Mouse (Mus musculus) lung, embryonic 15.5 days (tissue): ENCODE measurements around the gene Znrf1. TPM values are rescaled to one million over a fixed set of nuclear protein-coding genes. Genes with fewer than 3 reads are reported as not detected.

ENCODE experiments used
- ATAC-seq: fragments of 200-750 bp; cut with Nextera tagmentation; 2 replicates; pipeline ENCODE4 v1.8.0; 2017; ENCODE audit warnings: moderate number of reproducible peaks, borderline replicate concordance; ENCODE audit not compliant: low FRiP score, low TSS enrichment; ENCODE audit errors: extremely low read depth
- H3K27ac ChIP-seq: fragments of 300-500 bp; sonication (generic); 2 replicates; pipeline ENCODE4 v1.5.1; 2015; ENCODE audit warnings: moderate library complexity, mild to moderate bottlenecking, inconsistent platforms
- H3K27me3 ChIP-seq: fragments of 300-500 bp; sonication (generic); 2 replicates; pipeline ENCODE4 v1.6.1; 2015; ENCODE audit warnings: inconsistent platforms
- H3K36me3 ChIP-seq: fragments of 300-500 bp; sonication (generic); 2 replicates; pipeline ENCODE4 v1.6.1; 2015; ENCODE audit warnings: inconsistent platforms
- H3K4me1 ChIP-seq: fragments of 300-500 bp; sonication (generic); 2 replicates; pipeline ENCODE4 v1.6.1; 2015; ENCODE audit warnings: inconsistent platforms
- H3K4me2 ChIP-seq: fragments of 300-500 bp; sonication (generic); 2 replicates; pipeline ENCODE4 v1.6.1; 2015; ENCODE audit warnings: inconsistent platforms, mild to moderate bottlenecking, moderate library complexity
- H3K4me3 ChIP-seq: fragments of 300-500 bp; sonication (generic); 2 replicates; pipeline ENCODE4 v1.5.1; 2015; ENCODE audit warnings: mild to moderate bottlenecking, inconsistent platforms
- H3K9ac ChIP-seq: fragments of 300-500 bp; sonication (generic); 2 replicates; pipeline ENCODE4 v1.6.1; 2015; ENCODE audit warnings: inconsistent platforms
- H3K9me3 ChIP-seq: fragments of 300-500 bp; sonication (generic); 2 replicates; pipeline ENCODE4 v1.6.1; 2016; ENCODE audit warnings: inconsistent platforms
- WGBS: fragments of 180-500 bp; shearing (Covaris S2); methylation state at CpG from one replicate; pipeline ENCODE4 v1.1.7; 2015; 5-methylcytosine and 5-hydroxymethylcytosine counted together
- polyA plus RNA-seq: library from polyadenylated mRNA; unstranded; fragments of >200 nt; fragmentation: Nextera tagmentation; extraction: Ambion mirVana; gene quantifications from 2 replicates; pipeline ENCODE4 v1.2.1, GENCODE M21; 2015

Znrf1 gene
- polyA plus RNA-seq, 1 experiment from 2014 or later: 31.5 TPM

GRCm38 (mm10) chr8:111590214-111590613 is 54.3 kb downstream of the Znrf1 start:
- Histone ChIP-seq H3K4me3 (no peak overlapping the region), H3K36me3 (no peaks in the 10 kb centered on the region), H3K27me3 (no peaks in the 10 kb centered on the region), H3K4me1 (peaks cover 25% of the 10 kb centered on the region), H3K27ac (no peak overlapping the region), H3K9ac (no peak overlapping the region), H3K4me2 (no peak overlapping the region), H3K9me3 (no peaks in the 10 kb centered on the region)
- WGBS: 58% methylated on average over 3 of the region's 3 CpGs
- no peak for ATAC-seq

GRCm38 (mm10) chr8:111591176-111591575 is 55.3 kb downstream of the Znrf1 start:
- Histone ChIP-seq H3K4me2 (no peak overlapping the region), H3K36me3 (no peaks in the 10 kb centered on the region), H3K9ac (no peak overlapping the region), H3K4me3 (no peak overlapping the region), H3K27me3 (no peaks in the 10 kb centered on the region), H3K4me1 (peaks cover 35% of the 10 kb centered on the region), H3K9me3 (no peaks in the 10 kb centered on the region), H3K27ac (no peak overlapping the region)
- ATAC-seq: no peak

- Histone ChIP-seq H3K27me3 (no peaks in the 10 kb centered on the region), H3K36me3 (no peaks in the 10 kb centered on the region), H3K4me1 (peaks cover 48% of the 10 kb centered on the region), H3K4me2 (no peak overlapping the region), H3K9me3 (no peaks in the 10 kb centered on the region), H3K9ac (no peak overlapping the region), H3K4me3 (no peak overlapping the region), H3K27ac (no peak overlapping the region)
- no peak for ATAC-seq
- 77% methylated on average over 7 of the region's 7 CpGs for WGBS
These were observed 56.6 kb downstream of the Znrf1 start for GRCm38 (mm10) chr8:111592390-111592910.

GRCm38 (mm10) chr8:111594044-111594840 is 58.3 kb downstream of the Znrf1 start:
- 53% methylated on average over 3 of the region's 3 CpGs for WGBS
- Histone ChIP-seq H3K4me2 (no peak overlapping the region), H3K4me1 (peaks cover 61% of the 10 kb centered on the region)

GRCm38 (mm10) chr8:111594951-111595350 is 59.1 kb downstream of the Znrf1 start:
- peak overlapping the region; percentile 90 for H3K27ac ChIP-seq
- H3K4me1 ChIP-seq: peaks cover 67% of the 10 kb centered on the region
- no peak overlapping the region for H3K4me3 ChIP-seq
- no peak overlapping the region for H3K9ac ChIP-seq
- H3K36me3 ChIP-seq: no peaks in the 10 kb centered on the region
- no peaks in the 10 kb centered on the region for H3K27me3 ChIP-seq
- no peak overlapping the region for H3K4me2 ChIP-seq
- no peak for ATAC-seq
- no peaks in the 10 kb centered on the region for H3K9me3 ChIP-seq
- WGBS: 86% methylated on average over 2 of the region's 2 CpGs

More at GRCm38 (mm10) chr8:111594044-111594840, 58.3 kb downstream of the Znrf1 start:
- Histone ChIP-seq H3K27me3 (no peaks in the 10 kb centered on the region), H3K27ac (peak overlapping the region; percentile 90), H3K9ac (no peak overlapping the region), H3K36me3 (no peaks in the 10 kb centered on the region), H3K4me3 (no peak overlapping the region), H3K9me3 (no peaks in the 10 kb centered on the region)
- no peak for ATAC-seq

- H3K27ac ChIP-seq: peak overlapping the region; percentile 90
- no peaks in the 10 kb centered on the region for H3K9me3 ChIP-seq
- WGBS: 45% methylated on average over 15 of the region's 15 CpGs
- H3K4me3 ChIP-seq: no peak overlapping the region
- no peaks in the 10 kb centered on the region for H3K27me3 ChIP-seq
- peaks cover 69% of the 10 kb centered on the region for H3K4me1 ChIP-seq
- peak; percentile 66 for ATAC-seq
- no peak overlapping the region for H3K9ac ChIP-seq
- H3K4me2 ChIP-seq: peak overlapping the region; percentile 41
- no peaks in the 10 kb centered on the region for H3K36me3 ChIP-seq
These were observed 60.0 kb downstream of the Znrf1 start for GRCm38 (mm10) chr8:111595712-111596484.

GRCm38 (mm10) chr8:111596485-111596821 is 60.6 kb downstream of the Znrf1 start:
- 15% methylated on average over 3 of the region's 3 CpGs for WGBS
- H3K4me2 ChIP-seq: peak overlapping the region; percentile 41; the same call in 1 of the 2 replicates

GRCm38 (mm10) chr8:111597310-111597709 is 61.4 kb downstream of the Znrf1 start:
- Histone ChIP-seq H3K9ac (no peak overlapping the region), H3K4me1 (peaks cover 69% of the 10 kb centered on the region), H3K9me3 (no peaks in the 10 kb centered on the region), H3K36me3 (no peaks in the 10 kb centered on the region), H3K4me3 (no peak overlapping the region), H3K27me3 (no peaks in the 10 kb centered on the region), H3K4me2 (peak overlapping the region; percentile 41; the same call in 1 of the 2 replicates), H3K27ac (peak overlapping the region; percentile 90)
- peak; percentile 80 for ATAC-seq
- WGBS: 5% methylated on average over 1 of the region's 1 CpGs

More at GRCm38 (mm10) chr8:111596485-111596821, 60.6 kb downstream of the Znrf1 start:
- H3K9ac ChIP-seq: no peak overlapping the region
- no peaks in the 10 kb centered on the region for H3K27me3 ChIP-seq
- H3K4me1 ChIP-seq: peaks cover 69% of the 10 kb centered on the region
- H3K9me3 ChIP-seq: no peaks in the 10 kb centered on the region
- ATAC-seq: no peak
- H3K4me3 ChIP-seq: no peak overlapping the region
- peak overlapping the region; percentile 90 for H3K27ac ChIP-seq
- H3K36me3 ChIP-seq: no peaks in the 10 kb centered on the region

GRCm38 (mm10) chr8:111599707-111600444 is 64.0 kb downstream of the Znrf1 start:
- ATAC-seq: no peak
- no peaks in the 10 kb centered on the region for H3K9me3 ChIP-seq
- no peaks in the 10 kb centered on the region for H3K27me3 ChIP-seq
- 0 out of 2 replicates have a peak overlapping the region, but pooled peaks have one; percentile 5 for H3K27ac ChIP-seq
- WGBS: 72% methylated on average over 9 of the region's 9 CpGs
- H3K4me1 ChIP-seq: peaks cover 47% of the 10 kb centered on the region
- H3K9ac ChIP-seq: no peak overlapping the region
- H3K4me2 ChIP-seq: no peak overlapping the region
- no peak overlapping the region for H3K4me3 ChIP-seq
- no peaks in the 10 kb centered on the region for H3K36me3 ChIP-seq

- WGBS: 97% methylated on average over 4 of the region's 4 CpGs
- H3K4me2 ChIP-seq: no peak overlapping the region
- no peaks in the 10 kb centered on the region for H3K27me3 ChIP-seq
- H3K9me3 ChIP-seq: no peaks in the 10 kb centered on the region
- H3K36me3 ChIP-seq: no peaks in the 10 kb centered on the region
- no peak overlapping the region for H3K9ac ChIP-seq
- no peak overlapping the region for H3K27ac ChIP-seq
- no peak for ATAC-seq
- no peak overlapping the region for H3K4me3 ChIP-seq
- H3K4me1 ChIP-seq: peaks cover 28% of the 10 kb centered on the region
These were observed 66.2 kb downstream of the Znrf1 start for GRCm38 (mm10) chr8:111602050-111602449.

GRCm38 (mm10) chr8:111604986-111605385 is 69.1 kb downstream of the Znrf1 start:
- H3K4me2 ChIP-seq: no peak overlapping the region
- no peaks in the 10 kb centered on the region for H3K9me3 ChIP-seq
- peaks cover 4% of the 10 kb centered on the region for H3K4me1 ChIP-seq
- ATAC-seq: no peak
- no peaks in the 10 kb centered on the region for H3K27me3 ChIP-seq
- H3K27ac ChIP-seq: no peak overlapping the region
- 90% methylated on average over 2 of the region's 2 CpGs for whole genome bisulfite sequencing
- no peak overlapping the region for H3K4me3 ChIP-seq
- H3K9ac ChIP-seq: no peak overlapping the region
- H3K36me3 ChIP-seq: 0 out of 2 replicates have a peak, but pooled peaks cover 3% of the 10 kb centered on the region
